Mouse (Mus musculus): ENCODE measurements around the gene Borcs5.

- TF ChIP-seq CTCF (conservative IDR thresholded peaks at IDR 0.05; ENCODE audit: low read length), result no peak
- no peak for TF ChIP-seq POU5F1 (IDR thresholded peaks at IDR 0.05; ENCODE audit: borderline replicate concordance, low read length)
- TF ChIP-seq NANOG (IDR thresholded peaks at IDR 0.05; ENCODE audit: borderline replicate concordance, low read length), result no peak
Observed at GRCm38 (mm10) chr6:134641738-134642446, 2.6 kb downstream of the Borcs5 start.

Data from E14TG2a.4 (cell line).